Mouse (Mus musculus) lung, postnatal 0 days (tissue): ENCODE data around the gene Rbm25.

ENCODE experiments used
- CTCF ChIP-seq: IDR thresholded peaks from 2 replicates; pipeline ENCODE4 v1.5.1; 2016; ENCODE audit warnings: antibody characterized with exemption, mild to moderate bottlenecking
- EP300 ChIP-seq: IDR thresholded peaks from 2 replicates; pipeline ENCODE4 v1.6.1; 2016; ENCODE audit warnings: antibody characterized with exemption, mild to moderate bottlenecking, control low read depth

DNA sequence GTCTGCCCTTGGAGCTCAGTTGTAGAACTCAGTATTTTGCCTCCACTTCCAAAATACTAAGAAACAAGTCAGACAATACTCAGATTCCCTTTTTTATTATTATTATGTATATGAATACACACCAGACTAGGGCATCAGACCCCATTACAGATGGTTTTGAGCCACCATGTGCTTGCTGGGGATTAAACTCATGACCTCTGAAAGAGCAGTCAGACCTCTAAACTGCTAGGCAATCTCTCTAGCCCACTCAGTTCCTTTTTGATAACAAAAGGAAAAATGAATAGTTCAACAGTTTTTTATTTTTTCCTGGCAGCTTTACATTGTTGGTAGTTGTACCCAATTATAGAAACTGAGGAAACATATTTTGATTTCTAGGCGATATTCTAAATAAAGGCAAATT lies 54.4 kb downstream of the Rbm25 start:
- TF ChIP-seq CTCF, result no peak
- no peak for TF ChIP-seq EP300
